Mouse (Mus musculus) layer of hippocampus, adult 2 months (tissue): Measurements from ENCODE around the gene Gpd1. TPM values are rescaled to one million over a fixed set of nuclear protein-coding genes. Genes with fewer than 3 reads are reported as not detected.
A peak's percentile ranks its signal among the peaks of the same experiment; 100 is the strongest.

Experiments
- DNase-seq, 2 experiments: peaks; one replicate each; pipeline ENCODE4 v3.0.0; 2022; ENCODE audit warnings: low spot score in 2 of 2
- H3K27ac ChIP-seq: fragments of 200-600 bp; 2 replicates; pipeline ENCODE4 v1.8.1; 2022
- H3K4me3 ChIP-seq: fragments of 200-600 bp; 2 replicates; pipeline ENCODE4 v1.8.1; 2022; ENCODE audit warnings: mild to moderate bottlenecking
- CTCF ChIP-seq: fragments of 200-600 bp; conservative IDR thresholded peaks from 2 replicates; pipeline ENCODE4 v1.8.1; 2022; ENCODE audit warnings: antibody characterized with exemption, mild to moderate bottlenecking, moderate library complexity
- total RNA-seq, 2 experiments: library from RNA; stranded (reverse); gene quantifications; 2 replicates each; pipeline ENCODE4 v1.2.3; 2021

Gene Gpd1
- total RNA-seq, 2 experiments from 2014 or later = 142 to 148 TPM

- Histone ChIP-seq H3K4me3 (no peak overlapping the region), H3K27ac (no peak overlapping the region)
- TF ChIP-seq CTCF = no peak
- no peak for DNase-seq
Observed at GRCm38 (mm10) chr15:99727525-99727924, 10.2 kb downstream of the Gpd1 start.

GRCm38 (mm10) chr15:99728211-99728610, 10.9 kb downstream of the Gpd1 start:
- no peak for DNase-seq
- TF ChIP-seq CTCF = no peak
- Histone ChIP-seq H3K27ac (no peak overlapping the region), H3K4me3 (no peak overlapping the region)

- Histone ChIP-seq H3K4me3 (no peak overlapping the region), H3K27ac (no peak overlapping the region)
- TF ChIP-seq CTCF = no peak
- DNase-seq = no peak
Observed at GRCm38 (mm10) chr15:99729056-99729783, 11.9 kb downstream of the Gpd1 start.

DNA sequence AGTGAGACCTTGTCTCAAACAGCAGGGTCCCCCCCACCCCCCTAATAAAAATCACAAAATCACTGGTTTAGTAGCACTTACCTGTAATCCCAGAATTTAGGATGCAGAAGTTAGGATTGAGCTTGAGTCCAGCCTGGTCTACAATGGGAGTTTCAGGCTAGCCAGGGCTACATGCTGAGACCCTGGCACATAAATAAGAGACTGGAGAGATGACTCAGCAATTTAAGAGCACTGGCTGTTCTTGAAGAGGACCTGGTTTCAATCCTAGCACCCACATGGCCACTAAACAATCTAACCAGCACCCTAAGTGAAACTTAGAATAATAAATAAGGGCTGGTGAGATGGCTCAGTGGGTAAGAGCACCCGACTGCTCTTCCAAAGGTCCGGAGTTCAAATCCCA, 13.9 kb downstream of the Gpd1 start:
- Histone ChIP-seq H3K4me3 (no peak overlapping the region), H3K27ac (no peak overlapping the region)
- TF ChIP-seq CTCF = no peak
- no peak for DNase-seq

DNA sequence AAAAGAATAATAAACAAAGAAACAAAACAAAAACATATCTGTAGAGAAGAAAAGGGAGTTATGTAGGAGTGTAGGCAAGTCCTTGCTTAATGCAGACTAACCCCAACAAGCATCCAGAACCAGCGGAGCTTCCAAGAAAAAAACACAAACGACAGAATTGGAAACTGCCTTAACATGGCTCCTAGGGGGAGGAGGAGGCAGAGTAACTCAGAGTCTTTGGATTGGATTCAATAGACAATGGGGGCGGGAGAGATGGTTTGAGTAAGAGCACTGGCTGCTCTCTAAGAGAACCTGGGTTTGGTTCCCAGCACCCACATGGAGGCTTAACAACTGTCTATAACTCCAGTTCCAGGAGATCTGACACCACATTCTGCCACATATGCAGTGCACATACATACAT, 14.4 kb downstream of the Gpd1 start:
- Histone ChIP-seq H3K27ac (no peak overlapping the region), H3K4me3 (no peak overlapping the region)
- TF ChIP-seq CTCF = no peak
- no peak for DNase-seq

DNA sequence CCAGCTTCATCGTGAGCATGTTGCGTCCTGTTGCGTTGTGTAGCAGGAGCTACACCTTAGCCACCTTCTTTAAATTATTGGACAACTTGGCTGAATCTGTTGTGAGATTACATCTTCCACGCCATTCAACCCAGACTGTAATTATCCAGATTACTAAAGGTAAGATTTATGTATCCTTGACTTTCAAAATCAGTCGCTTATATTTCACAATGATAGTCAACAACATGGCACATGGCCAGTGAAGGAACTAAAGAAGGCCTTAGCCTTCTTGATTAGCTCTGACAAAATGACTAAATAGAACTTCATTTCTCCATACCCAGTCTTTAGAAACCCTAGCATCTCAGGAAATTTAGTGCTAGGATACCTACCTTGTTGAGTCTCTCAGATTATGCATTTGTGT, 15.9 kb downstream of the Gpd1 start:
- no peak for TF ChIP-seq CTCF

DNA sequence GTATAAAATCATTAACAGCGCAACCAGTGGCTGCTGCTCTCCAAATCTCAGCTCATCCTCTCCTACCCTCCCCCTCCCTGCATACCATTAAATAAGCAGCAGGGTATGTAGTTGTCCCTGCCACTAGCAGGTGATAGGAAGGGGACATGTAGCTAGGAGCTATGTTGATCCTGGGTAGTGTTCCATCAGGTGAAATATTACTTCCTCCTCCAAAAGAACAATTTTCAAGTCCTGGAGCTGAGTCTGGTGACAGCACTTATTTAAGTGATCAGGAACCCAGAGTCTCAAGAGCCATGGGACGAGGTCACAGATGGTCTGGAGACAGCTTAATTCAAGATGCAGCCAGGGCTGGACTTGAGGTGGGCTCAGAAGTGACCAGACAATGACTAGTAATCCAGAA, 18.3 kb downstream of the Gpd1 start:
- Histone ChIP-seq H3K4me3 (no peak overlapping the region), H3K27ac (peak overlapping the region; percentile 0)
- TF ChIP-seq CTCF = no peak
- peak; percentile 100 for DNase-seq

More for the DNA sequence above, 15.9 kb downstream of the Gpd1 start:
- no peak overlapping the region for H3K27ac ChIP-seq
- no peak overlapping the region for H3K4me3 ChIP-seq
- no peak for DNase-seq

DNA sequence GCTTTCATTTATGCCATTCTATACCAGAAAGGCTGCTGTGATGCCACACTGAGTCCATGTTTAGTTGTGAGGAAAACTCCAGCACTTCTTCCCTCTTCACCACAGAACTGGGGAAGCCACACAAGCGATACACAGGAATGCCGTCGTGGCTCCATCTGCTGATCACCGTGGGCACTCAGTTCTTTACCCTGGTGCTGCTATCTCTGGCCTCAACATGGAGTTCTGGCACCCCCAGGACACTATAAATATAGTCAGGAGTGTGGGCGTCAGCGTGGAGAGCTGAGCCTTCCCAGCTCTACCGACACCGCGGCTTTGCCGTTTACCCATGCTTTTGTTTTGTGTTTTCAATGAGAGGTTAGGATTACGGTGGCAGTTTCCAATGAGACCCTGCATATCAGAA, 19.4 kb downstream of the Gpd1 start:
- H3K4me3 ChIP-seq = no peak overlapping the region
- TF ChIP-seq CTCF = no peak
- H3K27ac ChIP-seq = no peak overlapping the region
- DNase-seq = no peak

- no peak for TF ChIP-seq CTCF
- Histone ChIP-seq H3K4me3 (no peak overlapping the region), H3K27ac (no peak overlapping the region)
- no peak for DNase-seq
Observed at GRCm38 (mm10) chr15:99740229-99740628, 22.9 kb downstream of the Gpd1 start.

- H3K27ac ChIP-seq = peak overlapping the region; percentile 7; the same call in 1 of the 2 replicates
- TF ChIP-seq CTCF = no peak
- H3K4me3 ChIP-seq = no peak overlapping the region
- peak; percentile 8 to 36 for DNase-seq
Observed at GRCm38 (mm10) chr15:99754204-99754603, 36.9 kb downstream of the Gpd1 start.

DNA sequence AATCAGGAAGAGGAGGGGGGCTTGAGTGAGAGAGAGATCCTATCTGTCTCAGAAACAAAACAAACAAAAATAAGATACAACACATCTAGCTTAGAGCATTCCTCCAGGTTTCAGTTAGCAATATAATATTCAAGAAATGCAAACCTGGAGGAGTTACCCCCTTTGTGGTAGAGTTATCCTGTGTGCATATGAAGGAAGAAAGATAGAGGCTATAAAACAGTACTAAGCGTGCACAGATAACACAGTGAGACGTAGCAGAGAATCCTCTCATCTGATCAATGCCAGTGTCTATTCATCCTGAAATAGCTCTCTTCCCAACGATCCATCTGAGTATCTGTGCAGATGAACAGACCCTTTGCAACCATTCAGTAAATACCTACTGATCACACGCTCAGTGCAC, 50.2 kb downstream of the Gpd1 start:
- Histone ChIP-seq H3K4me3 (no peak overlapping the region), H3K27ac (no peak overlapping the region)
- TF ChIP-seq CTCF = no peak
- DNase-seq = no peak

GRCm38 (mm10) chr15:99768761-99769160, 51.4 kb downstream of the Gpd1 start:
- Histone ChIP-seq H3K4me3 (no peak overlapping the region), H3K27ac (no peak overlapping the region)
- DNase-seq = no peak
- no peak for TF ChIP-seq CTCF

- Histone ChIP-seq H3K4me3 (peak overlapping the region; percentile 92), H3K27ac (peak overlapping the region; percentile 93)
- TF ChIP-seq CTCF = no peak
- no peak for DNase-seq
Observed at GRCm38 (mm10) chr15:99771004-99771500, 53.7 kb downstream of the Gpd1 start.

DNA sequence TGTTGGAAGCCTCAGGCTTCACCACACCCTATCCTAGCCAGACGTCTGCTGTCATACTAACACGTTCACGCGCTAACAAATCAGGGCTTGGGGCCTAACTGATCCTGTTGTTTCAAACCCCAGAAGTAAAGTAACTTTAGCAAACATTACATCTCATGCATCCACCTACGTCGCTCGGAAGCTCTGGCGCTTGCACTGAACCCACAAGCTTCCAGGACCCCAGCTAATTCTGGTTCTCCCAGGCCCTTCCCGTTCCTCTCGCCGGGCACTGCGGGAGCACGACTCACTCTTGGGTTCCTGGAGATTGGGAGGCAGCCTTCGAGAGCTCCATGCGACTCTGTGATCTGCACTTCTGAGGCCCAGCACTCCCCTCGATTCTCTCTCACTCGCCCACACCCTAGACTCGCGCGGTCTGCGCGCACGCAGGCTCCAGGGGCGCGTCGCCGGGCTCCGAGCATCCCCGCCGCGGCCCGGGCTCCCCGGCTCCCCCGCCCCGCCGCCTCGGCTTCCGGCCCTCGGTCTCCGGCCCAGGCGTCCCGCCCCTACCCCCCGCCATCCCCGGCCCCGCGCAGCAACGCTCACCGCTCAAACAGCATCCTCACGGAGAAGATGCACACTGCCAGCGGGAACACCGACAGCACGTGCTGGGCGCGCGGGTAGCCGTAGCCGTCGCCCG, 54.4 kb downstream of the Gpd1 start:
- DNase-seq = peak; percentile 26 to 41
- Histone ChIP-seq H3K4me3 (peak overlapping the region; percentile 92), H3K27ac (peak overlapping the region; percentile 93)
- no peak for TF ChIP-seq CTCF
